Mouse (Mus musculus) MEL (cell line): Measurements from ENCODE around the gene Serinc5. TPM values are rescaled to one million over a fixed set of nuclear protein-coding genes. Genes with fewer than 3 reads are reported as not detected.

ENCODE experiments used
- DNase-seq: peaks from one replicate; pipeline ENCODE4 v3.0.0; 2011; ENCODE audit warnings: low read depth, low spot score
- H3K27ac ChIP-seq: 2 replicates; pipeline ENCODE4 v1.5.1; 2012; ENCODE audit warnings: low read depth, mild to moderate bottlenecking, control low read depth, low read length, moderate library complexity; ENCODE audit not compliant: control insufficient read depth
- H3K27me3 ChIP-seq, 2 experiments: fragments of 150-350 bp in 1 of 2; sonication (generic) in 1 of 2; 2 replicates each; pipeline ENCODE4 v1.6.1; 2012; ENCODE audit warnings: low read length in 2 of 2, mild to moderate bottlenecking in 2 of 2, improper control_type of control experiment in 1 of 2, moderate library complexity in 1 of 2; ENCODE audit not compliant: insufficient read depth in 2 of 2, control insufficient read depth in 1 of 2
- H3K36me3 ChIP-seq, 2 experiments: 2 replicates each; pipeline ENCODE4 v1.6.1; 2012 to 2014; ENCODE audit warnings: low read length in 2 of 2, improper control_type of control experiment in 1 of 2, inconsistent platforms in 1 of 2, mild to moderate bottlenecking in 1 of 2; ENCODE audit not compliant: insufficient read depth in 2 of 2, control insufficient read depth in 1 of 2
- H3K4me1 ChIP-seq, 2 experiments: fragments of 150-350 bp in 1 of 2; sonication (generic) in 1 of 2; 2 replicates each; pipeline ENCODE4 v1.6.1; 2012; ENCODE audit warnings: low read length in 2 of 2, improper control_type of control experiment in 1 of 2, mild to moderate bottlenecking in 1 of 2; ENCODE audit not compliant: insufficient read depth in 2 of 2, control insufficient read depth in 1 of 2
- H3K4me3 ChIP-seq, 2 experiments: fragments of 150-350 bp in 1 of 2; sonication (generic) in 1 of 2; 2 replicates each; pipeline ENCODE4 v1.5.1; 2012; ENCODE audit warnings: low read depth in 2 of 2, low read length in 2 of 2, mild to moderate bottlenecking in 2 of 2, moderate library complexity in 2 of 2, control low read depth in 1 of 2, improper control_type of control experiment in 1 of 2; ENCODE audit not compliant: control insufficient read depth in 1 of 2, insufficient read depth in 1 of 2
- H3K79me2 ChIP-seq: 2 replicates; pipeline ENCODE4 v1.6.1; 2012; ENCODE audit warnings: mild to moderate bottlenecking, low read length, moderate library complexity; ENCODE audit not compliant: control insufficient read depth, poor library complexity, insufficient read depth
- H3K9ac ChIP-seq: 2 replicates; pipeline ENCODE4 v1.6.1; 2012; ENCODE audit warnings: low read depth, mild to moderate bottlenecking, control low read depth, low read length, moderate library complexity; ENCODE audit not compliant: control insufficient read depth, poor library complexity, severe bottlenecking
- H3K9me3 ChIP-seq: fragments of 150-350 bp; sonication (generic); replicated peaks from 2 replicates; pipeline ENCODE4 v1.6.1; 2012; ENCODE audit warnings: mild to moderate bottlenecking, low read length, improper control_type of control experiment, moderate library complexity; ENCODE audit not compliant: insufficient read depth
- CHD1 ChIP-seq: IDR thresholded peaks from 2 replicates; pipeline ENCODE4 v1.6.1; 2012; ENCODE audit warnings: low read depth, mild to moderate bottlenecking, inconsistent platforms, low read length, improper control_type of control experiment
- CHD2 ChIP-seq: IDR thresholded peaks from 2 replicates; pipeline ENCODE4 v1.6.1; 2011; ENCODE audit warnings: low read length, improper control_type of control experiment
- CTCF ChIP-seq, 3 experiments: IDR thresholded peaks in 2 of 3; conservative IDR thresholded peaks in 1 of 3; 2 replicates each; pipeline ENCODE4 v1.5.1; 2011 to 2012; ENCODE audit warnings: low read length in 3 of 3, low read depth in 2 of 3, mild to moderate bottlenecking in 2 of 3, improper control_type of control experiment in 1 of 3, inconsistent platforms in 1 of 3, mixed read lengths in 1 of 3, moderate library complexity in 1 of 3; ENCODE audit not compliant: control insufficient read depth in 1 of 3, insufficient read depth in 1 of 3, poor library complexity in 1 of 3, severe bottlenecking in 1 of 3
- E2F4 ChIP-seq: IDR thresholded peaks from 2 replicates; pipeline ENCODE4 v1.6.1; 2011; ENCODE audit warnings: low read depth, low read length, improper control_type of control experiment, borderline replicate concordance
- GABPA ChIP-seq: IDR thresholded peaks from 2 replicates; pipeline ENCODE4 v1.6.1; 2012; ENCODE audit warnings: low read depth, mild to moderate bottlenecking, inconsistent platforms, low read length, improper control_type of control experiment, moderate library complexity
- HCFC1 ChIP-seq: IDR thresholded peaks from 2 replicates; pipeline ENCODE4 v1.6.1; 2012; ENCODE audit warnings: low read depth, mild to moderate bottlenecking, inconsistent platforms, low read length, improper control_type of control experiment, moderate library complexity
- JUND ChIP-seq: IDR thresholded peaks from 2 replicates; pipeline ENCODE4 v1.6.1; 2011; ENCODE audit warnings: low read depth, mild to moderate bottlenecking, improper control_type of control experiment, low read length
- KAT2A ChIP-seq: conservative IDR thresholded peaks from 2 replicates; pipeline ENCODE4 v1.6.1; 2012; ENCODE audit warnings: low read depth, low read length, improper control_type of control experiment, inconsistent platforms
- MAFK ChIP-seq: IDR thresholded peaks from 2 replicates; pipeline ENCODE4 v1.6.1; 2011; ENCODE audit warnings: low read depth, mild to moderate bottlenecking, low read length, improper control_type of control experiment, borderline replicate concordance
- MAZ ChIP-seq: IDR thresholded peaks from 2 replicates; pipeline ENCODE4 v1.6.1; 2012; ENCODE audit warnings: low read depth, mild to moderate bottlenecking, inconsistent platforms, low read length, improper control_type of control experiment
- MXI1 ChIP-seq: IDR thresholded peaks from 2 replicates; pipeline ENCODE4 v1.6.1; 2011; ENCODE audit warnings: mild to moderate bottlenecking, low read depth, low read length, improper control_type of control experiment
- MYB ChIP-seq: IDR thresholded peaks from 2 replicates; pipeline ENCODE4 v1.6.1; 2011; ENCODE audit warnings: mild to moderate bottlenecking, low read depth, low read length, improper control_type of control experiment
- MYC ChIP-seq: IDR thresholded peaks from 2 replicates; pipeline ENCODE4 v1.6.1; 2011; ENCODE audit warnings: low read depth, mild to moderate bottlenecking, low read length, improper control_type of control experiment, moderate library complexity
- NELFE ChIP-seq: IDR thresholded peaks from 2 replicates; pipeline ENCODE4 v1.6.1; 2011; ENCODE audit warnings: low read depth, low read length, improper control_type of control experiment
- NRF1 ChIP-seq: IDR thresholded peaks from 2 replicates; pipeline ENCODE4 v1.6.1; 2014; ENCODE audit warnings: low read depth, mild to moderate bottlenecking, inconsistent platforms, low read length, improper control_type of control experiment, moderate library complexity; ENCODE audit not compliant: poor library complexity, insufficient read depth, severe bottlenecking
- POLR2A ChIP-seq, 2 experiments: IDR thresholded peaks; 2 replicates each; pipeline ENCODE4 v1.6.1; 2011 to 2012; ENCODE audit warnings: low read length in 2 of 2, mild to moderate bottlenecking in 2 of 2, control low read depth in 1 of 2, improper control_type of control experiment in 1 of 2, low read depth in 1 of 2, moderate library complexity in 1 of 2; ENCODE audit not compliant: control insufficient read depth in 1 of 2, insufficient read depth in 1 of 2, poor library complexity in 1 of 2
- POLR2AphosphoS5 ChIP-seq: IDR thresholded peaks from 2 replicates; pipeline ENCODE4 v1.6.1; 2012; ENCODE audit warnings: low read depth, borderline replicate concordance, mild to moderate bottlenecking, inconsistent platforms, low read length, moderate library complexity, mixed read lengths
- RAD21 ChIP-seq: IDR thresholded peaks from 2 replicates; pipeline ENCODE4 v1.6.1; 2011; ENCODE audit warnings: mild to moderate bottlenecking, low read depth, low read length, improper control_type of control experiment
- SIN3A ChIP-seq: IDR thresholded peaks from 2 replicates; pipeline ENCODE4 v1.6.1; 2012; ENCODE audit warnings: low read length, improper control_type of control experiment, inconsistent platforms
- SMC3 ChIP-seq: IDR thresholded peaks from 2 replicates; pipeline ENCODE4 v1.6.1; 2011; ENCODE audit warnings: low read depth, low read length, improper control_type of control experiment
- TAL1 ChIP-seq: IDR thresholded peaks from 2 replicates; pipeline ENCODE4 v1.6.1; 2012; ENCODE audit warnings: mild to moderate bottlenecking, inconsistent platforms, low read length, moderate library complexity, mixed read lengths
- UBTF ChIP-seq: IDR thresholded peaks from 2 replicates; pipeline ENCODE4 v1.6.1; 2012; ENCODE audit warnings: low read depth, mild to moderate bottlenecking, inconsistent platforms, low read length, improper control_type of control experiment, moderate library complexity, borderline replicate concordance; ENCODE audit not compliant: insufficient read depth
- USF1 ChIP-seq: IDR thresholded peaks from 2 replicates; pipeline ENCODE4 v1.6.1; 2014; ENCODE audit warnings: low read depth, mild to moderate bottlenecking, inconsistent platforms, low read length, improper control_type of control experiment, moderate library complexity
- ZC3H11A ChIP-seq: IDR thresholded peaks from 2 replicates; pipeline ENCODE4 v1.6.1; 2012; ENCODE audit warnings: low read depth, mild to moderate bottlenecking, inconsistent platforms, low read length, improper control_type of control experiment
- ZMIZ1 ChIP-seq: IDR thresholded peaks from 2 replicates; pipeline ENCODE4 v1.6.1; 2012; ENCODE audit warnings: low read depth, mild to moderate bottlenecking, inconsistent platforms, low read length, improper control_type of control experiment, moderate library complexity
- ZNF384 ChIP-seq: IDR thresholded peaks from 2 replicates; pipeline ENCODE4 v1.6.1; 2012; ENCODE audit warnings: low read depth, mild to moderate bottlenecking, inconsistent platforms, low read length, improper control_type of control experiment
- polyA plus RNA-seq, 2 experiments: library from polyadenylated mRNA; stranded (reverse) in 1 of 2; unstranded in 1 of 2; fragments of >175 nt in 1 of 2; fragments of >200 nt in 1 of 2; gene quantifications; 2 replicates each; pipeline versions ENCODE4 v1.2.1 to v1.2.4; 2012; ENCODE audit warnings: low replicate concordance in 2 of 2, low read depth in 1 of 2; ENCODE audit not compliant: insufficient read length in 2 of 2, insufficient read depth in 1 of 2, missing spikeins in 1 of 2
- total RNA-seq: library from RNA; depleted of rRNA; stranded (reverse); fragments of 300-350 nt; gene quantifications from 2 replicates; pipeline ENCODE4 v1.2.3, GENCODE M21; 2012

Gene Serinc5
- total and polyA plus RNA-seq, 3 experiments: 4.0 to 8.8 TPM; not detected in 1

GRCm38 (mm10) chr13:92743337-92743736, 132.4 kb downstream of the Serinc5 start (continued):
- TF ChIP-seq UBTF (no peak), NELFE (peak; percentile 12; the same call in 1 of the 2 replicates), USF1 (no peak), POLR2AphosphoS5 (no peak)

- Histone ChIP-seq H3K27me3 (no peaks in the 10 kb centered on the region), H3K9me3 (no peaks in the 10 kb centered on the region), H3K4me1 (no peaks in the 10 kb centered on the region), H3K36me3 (no peaks in the 10 kb centered on the region), H3K9ac (peak overlapping the region; percentile 27), H3K27ac (no peak overlapping the region), H3K4me3 (peak overlapping the region; percentile 43 to 44), H3K79me2 (no peaks in the 10 kb centered on the region)
- peak; percentile 93 for DNase-seq
- TF ChIP-seq RAD21 (peak; percentile 87), MYB (no peak), ZMIZ1 (no peak), TAL1 (no peak), USF1 (no peak), HCFC1 (no peak), NRF1 (no peak), MAFK (no peak), SIN3A (0 out of 2 replicates have a peak, but pooled peaks have one; percentile 22), SMC3 (peak; percentile 84), MAZ (no peak), POLR2AphosphoS5 (no peak), CHD1 (no peak), NELFE (no peak), KAT2A (no peak), MYC (no peak), ZC3H11A (peak; percentile 65), E2F4 (no peak), ZNF384 (no peak), POLR2A (IDR thresholded peaks at IDR 0.05; ENCODE audit: control insufficient read depth in 1 of 2, insufficient read depth in 1 of 2, low read depth in 1 of 2, low read length in 2 of 2, poor library complexity in 1 of 2) (no peak), MXI1 (0 out of 2 replicates have a peak, but pooled peaks have one; percentile 23), CHD2 (no peak), JUND (no peak), CTCF (IDR thresholded peaks at IDR 0.05 in 2 of 3, conservative IDR thresholded peaks at IDR 0.05 in 1 of 3; ENCODE audit: control insufficient read depth in 1 of 3, insufficient read depth in 1 of 3, low read depth in 2 of 3, low read length in 3 of 3, poor library complexity in 1 of 3, severe bottlenecking in 1 of 3) (peak; percentile 64 to 92 (median 77)), GABPA (no peak)
These were observed 140.2 kb downstream of the Serinc5 start for GRCm38 (mm10) chr13:92750976-92751518.
